Mouse (Mus musculus) gastrocnemius, postnatal 10 days (tissue): Measurements from ENCODE around the gene 1700049E17Rik1. TPM values are rescaled to one million over a fixed set of nuclear protein-coding genes. Genes with fewer than 3 reads are reported as not detected.
"Not testable (repeated sequence)": the region's sequence is repeated elsewhere in the genome, so short reads cannot be mapped to it uniquely, and the experiment has no call there.

Experiments used
- DNase-seq: peaks from one replicate; pipeline ENCODE4 v3.0.0; 2021; ENCODE audit warnings: mixed read lengths
- long read RNA-seq, 2 experiments: library from polyadenylated mRNA; stranded (forward); transcript quantifications; one replicate each; pipeline ENCODE4 v2.0.0; 2021
- total RNA-seq, 2 experiments: library from RNA; stranded (reverse); gene quantifications; 2 replicates each; pipeline ENCODE4 v1.2.3; 2021

Gene 1700049E17Rik1
- total RNA-seq = not detected
- long read RNA-seq, experiment 1 = 0 reads
- long read RNA-seq, experiment 2 = 0 reads

GRCm38 (mm10) chr14:41924649-41925048 lies at the start of gene 1700049E17Rik1:
1700049E17Rik1 (plus strand) TSS chr14:41924949.
- DNase-seq = not testable (repeated sequence)

GRCm38 (mm10) chr14:41907190-41907589 lies 17.6 kb upstream of the 1700049E17Rik1 start, which contains the start of gene Gm7980:
Gm7980 (minus strand) TSS chr14:41907290.
- DNase-seq = not testable (repeated sequence)

GRCm38 (mm10) chr14:41943695-41944094 lies 18.9 kb downstream of the 1700049E17Rik1 start, which contains the start of gene 1700024B05Rik:
1700024B05Rik (plus strand) TSS chr14:41943995.
- DNase-seq = not testable (repeated sequence)

- not testable (repeated sequence) for DNase-seq
These were observed 39.3 kb downstream of the 1700049E17Rik1 start for GRCm38 (mm10) chr14:41964095-41964494.

GRCm38 (mm10) chr14:41967827-41968226 lies 43.1 kb downstream of the 1700049E17Rik1 start, which contains the start of gene Gm6401:
Gm6401 (minus strand) TSS chr14:41967927.
- not testable (repeated sequence) for DNase-seq

- DNase-seq = not testable (repeated sequence)
These were observed 43.8 kb downstream of the 1700049E17Rik1 start for GRCm38 (mm10) chr14:41968596-41968995.

Other genes with a start within 250 kb of the 1700049E17Rik1 start
- gene Gm8068, start 223.1 kb upstream of the 1700049E17Rik1 start, total RNA-seq = not detected
- gene Gm7929, start 174.3 kb upstream of the 1700049E17Rik1 start, total RNA-seq = not detected
- gene Gm47189, start 152.5 kb upstream of the 1700049E17Rik1 start, total RNA-seq = not detected
- not detected for gene Gm7980, start 17.7 kb upstream of the 1700049E17Rik1 start, total RNA-seq
- not detected for gene 1700024B05Rik, start 19.0 kb downstream of the 1700049E17Rik1 start, total RNA-seq
- not detected for gene Gm6401, start 43.0 kb downstream of the 1700049E17Rik1 start, total RNA-seq
- not detected for gene Gm3543, start 58.4 kb downstream of the 1700049E17Rik1 start, total RNA-seq
- gene Gm7951, start 192.4 kb downstream of the 1700049E17Rik1 start, total RNA-seq = not detected
- gene Gm17027, start 237.7 kb downstream of the 1700049E17Rik1 start, total RNA-seq = not detected